Mouse (Mus musculus): ENCODE measurements at regions not wholly inside any gene's neighbourhood (a gene's known extent, or its start where the extent isn't known, plus 50 kb on each side); places are given as distances from the start of the nearest gene placed in this dataset.

- TF ChIP-seq CTCF (IDR thresholded peaks at IDR 0.05; ENCODE audit: extremely low read depth, insufficient read depth, low read length) (no peak), POLR2A (IDR thresholded peaks at IDR 0.05; ENCODE audit: extremely low read depth, insufficient read depth, low read length) (no peak)
These were observed 767.7 kb upstream of the Adgrl2 start for GRCm38 (mm10) chr3:149757910-149758592.

All from cortical plate, adult 2 months (tissue).